Mouse (Mus musculus) gastrocnemius, adult 2 months (tissue): ENCODE measurements around the gene Gm5485. TPM values are rescaled to one million over a fixed set of nuclear protein-coding genes. Genes with fewer than 3 reads are reported as not detected.

Experiments used
- DNase-seq: peaks from one replicate; pipeline ENCODE4 v3.0.0; 2022
- H3K27ac ChIP-seq: fragments of 200-600 bp; 2 replicates; pipeline ENCODE4 v1.8.1; 2022; ENCODE audit warnings: mild to moderate bottlenecking
- H3K4me3 ChIP-seq: fragments of 200-600 bp; 2 replicates; pipeline ENCODE4 v1.8.1; 2022; ENCODE audit warnings: mild to moderate bottlenecking, moderate library complexity
- CTCF ChIP-seq: fragments of 200-600 bp; IDR thresholded peaks from 2 replicates; pipeline ENCODE4 v1.8.1; 2022; ENCODE audit warnings: antibody characterized with exemption, mild to moderate bottlenecking, moderate library complexity
- intact Hi-C: fragments of 180-260 bp; cut with DNase I; formaldehyde crosslinking; loops from one replicate; pipeline ENCODE4 v1.15.1; 2025
- total RNA-seq, 2 experiments: library from RNA; stranded (reverse); gene quantifications; 2 replicates each; pipeline ENCODE4 v1.2.3; 2021

The Gm5485 gene
- total RNA-seq, 2 experiments from 2014 or later: not detected

DNA sequence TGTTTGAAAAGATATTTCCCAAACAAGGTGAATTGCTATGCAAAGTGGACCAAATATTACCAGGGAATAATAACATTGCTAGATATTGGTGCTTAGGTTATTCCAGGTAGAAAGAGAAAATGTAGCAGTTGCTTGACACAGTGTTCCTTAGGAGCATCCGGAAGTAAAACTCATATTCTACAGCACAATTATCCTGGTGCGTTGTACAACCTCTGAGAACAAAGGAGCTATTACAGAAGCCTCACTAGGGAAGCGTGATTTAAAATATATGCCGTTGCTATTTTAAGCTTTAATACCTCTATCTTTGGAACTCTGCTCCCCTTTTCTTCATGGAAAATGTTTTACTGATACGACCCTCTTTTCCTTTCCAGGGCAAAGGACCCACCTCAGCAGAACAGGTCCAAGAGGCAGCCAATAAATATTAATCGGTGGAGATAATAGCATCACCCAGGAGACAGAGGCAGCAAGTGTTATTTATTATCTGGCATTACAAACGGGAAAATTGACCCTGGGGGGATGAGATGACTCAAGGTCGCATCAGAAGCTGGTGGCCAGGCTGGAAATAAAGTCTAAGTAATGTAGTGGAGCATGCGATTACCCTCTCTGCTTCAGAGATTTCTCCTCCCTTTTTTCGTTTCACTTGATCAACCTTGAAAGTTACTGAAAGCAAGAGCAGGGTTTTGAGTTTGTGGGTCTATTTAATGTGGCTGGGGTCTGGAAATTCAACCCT, 6.4 kb downstream of the Gm5485 start:
- Histone ChIP-seq H3K4me3 (no peak overlapping the region), H3K27ac (no peak overlapping the region)
- no peak for TF ChIP-seq CTCF
- no peak for DNase-seq
- intact Hi-C loops: no loop called here

DNA sequence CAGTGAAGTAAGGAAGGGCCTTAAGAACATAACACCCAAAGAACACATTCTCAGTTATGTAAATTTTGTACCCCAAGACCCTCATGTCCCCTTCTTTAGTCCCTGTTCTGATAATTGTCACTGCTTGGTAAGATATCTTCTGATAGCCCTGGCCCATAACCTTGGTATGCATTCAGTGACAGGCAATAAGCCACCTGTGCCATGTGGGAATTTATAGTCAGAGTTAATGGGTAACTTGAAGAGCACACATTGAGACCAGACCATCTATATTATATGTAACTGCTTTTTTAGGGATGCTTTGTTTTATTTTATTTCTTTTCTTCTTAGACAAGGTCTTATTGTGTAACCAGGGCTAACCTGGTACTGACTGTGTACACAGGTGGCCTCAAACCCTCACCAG, 8.2 kb downstream of the Gm5485 start:
- H3K4me3 ChIP-seq: no peak overlapping the region
- no peak overlapping the region for H3K27ac ChIP-seq
- DNase-seq: no peak
- intact Hi-C loops: no loop called here
- TF ChIP-seq CTCF: no peak

DNA sequence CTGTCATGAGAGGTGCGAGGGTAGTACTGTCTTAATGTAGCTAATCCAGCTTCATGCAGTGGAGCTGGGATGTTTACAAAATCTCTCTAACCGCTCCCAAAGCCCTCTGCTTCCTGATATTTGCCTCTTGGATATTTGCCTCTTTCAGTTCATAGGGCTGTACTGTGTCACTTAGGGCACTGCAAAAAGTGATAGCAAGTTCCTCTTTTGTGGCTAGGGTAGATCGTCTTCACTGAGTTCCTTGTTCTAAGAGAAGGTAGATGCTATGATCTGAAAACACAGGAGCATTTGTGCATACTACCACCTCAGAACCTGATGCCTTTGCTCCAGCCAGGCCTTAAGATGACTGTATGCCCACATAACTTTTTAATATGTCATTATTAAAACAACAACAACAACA, 8.8 kb downstream of the Gm5485 start:
- TF ChIP-seq CTCF: no peak
- Histone ChIP-seq H3K4me3 (no peak overlapping the region), H3K27ac (no peak overlapping the region)
- DNase-seq: no peak
- intact Hi-C loops: no loop called here

DNA sequence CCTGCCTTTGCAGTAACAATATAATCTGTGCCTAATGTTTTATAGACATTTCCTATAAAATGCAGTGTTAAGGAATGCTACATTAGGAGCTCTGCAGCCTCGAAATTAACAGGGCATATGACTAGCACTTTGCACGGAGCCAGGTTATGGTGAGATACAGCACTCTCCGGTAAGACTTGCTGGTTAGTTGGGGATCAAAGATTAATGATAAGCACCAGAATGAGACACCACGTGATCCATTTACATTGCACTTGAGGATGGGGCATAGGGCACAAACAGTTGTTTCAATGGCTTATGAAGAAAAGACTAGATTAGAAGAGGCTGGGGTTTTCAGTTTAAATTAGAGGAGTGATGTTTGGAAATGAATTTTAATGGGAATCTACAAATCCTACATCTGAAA, 9.3 kb downstream of the Gm5485 start:
- no peak overlapping the region for H3K4me3 ChIP-seq
- intact Hi-C loops: no loop called here
- H3K27ac ChIP-seq: no peak overlapping the region
- TF ChIP-seq CTCF: no peak
- DNase-seq: no peak

DNA sequence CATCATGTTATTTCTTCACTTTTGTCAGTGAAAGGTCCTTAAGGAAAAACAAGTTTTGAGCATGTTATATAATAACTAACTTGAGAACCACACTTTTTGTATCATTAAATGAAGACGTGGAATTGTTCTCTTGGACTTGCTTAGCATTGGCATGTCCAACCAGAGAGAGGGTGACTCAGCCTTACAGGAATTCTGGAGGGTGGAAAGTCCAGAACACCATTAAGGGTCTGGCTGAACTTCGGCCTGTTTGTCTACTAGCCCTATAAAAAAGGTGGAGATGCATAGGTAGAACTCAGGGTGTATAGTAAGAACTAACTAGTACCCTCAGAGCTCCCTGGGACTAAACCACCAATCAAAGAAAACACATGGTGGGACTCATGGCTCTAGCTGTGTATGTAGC, 16.9 kb downstream of the Gm5485 start:
- H3K4me3 ChIP-seq: no peak overlapping the region
- no peak overlapping the region for H3K27ac ChIP-seq
- no peak for TF ChIP-seq CTCF
- DNase-seq: no peak
- intact Hi-C loops: no loop called here

DNA sequence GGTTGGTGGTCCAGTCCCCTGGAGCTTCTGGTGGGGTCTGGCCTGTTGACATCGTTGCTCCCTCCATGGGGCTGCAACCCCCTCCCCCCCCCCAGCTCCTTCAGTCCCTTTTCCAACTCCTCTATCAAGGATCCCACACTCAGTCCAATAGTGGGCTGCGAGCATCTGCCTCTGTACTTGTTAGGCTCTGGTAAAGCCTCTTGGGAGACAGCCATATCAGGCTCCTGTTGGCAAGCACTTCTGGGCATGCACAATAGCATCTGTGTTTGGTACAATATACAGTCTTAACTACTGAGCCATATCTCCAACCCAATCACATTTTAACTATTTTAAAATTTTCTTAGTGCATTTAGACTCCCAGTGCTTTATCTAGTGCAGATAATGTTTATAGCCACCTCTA, 25.2 kb downstream of the Gm5485 start:
- no peak for TF ChIP-seq CTCF
- DNase-seq: no peak
- Histone ChIP-seq H3K4me3 (no peak overlapping the region), H3K27ac (no peak overlapping the region)
- intact Hi-C loops: no loop called here

DNA sequence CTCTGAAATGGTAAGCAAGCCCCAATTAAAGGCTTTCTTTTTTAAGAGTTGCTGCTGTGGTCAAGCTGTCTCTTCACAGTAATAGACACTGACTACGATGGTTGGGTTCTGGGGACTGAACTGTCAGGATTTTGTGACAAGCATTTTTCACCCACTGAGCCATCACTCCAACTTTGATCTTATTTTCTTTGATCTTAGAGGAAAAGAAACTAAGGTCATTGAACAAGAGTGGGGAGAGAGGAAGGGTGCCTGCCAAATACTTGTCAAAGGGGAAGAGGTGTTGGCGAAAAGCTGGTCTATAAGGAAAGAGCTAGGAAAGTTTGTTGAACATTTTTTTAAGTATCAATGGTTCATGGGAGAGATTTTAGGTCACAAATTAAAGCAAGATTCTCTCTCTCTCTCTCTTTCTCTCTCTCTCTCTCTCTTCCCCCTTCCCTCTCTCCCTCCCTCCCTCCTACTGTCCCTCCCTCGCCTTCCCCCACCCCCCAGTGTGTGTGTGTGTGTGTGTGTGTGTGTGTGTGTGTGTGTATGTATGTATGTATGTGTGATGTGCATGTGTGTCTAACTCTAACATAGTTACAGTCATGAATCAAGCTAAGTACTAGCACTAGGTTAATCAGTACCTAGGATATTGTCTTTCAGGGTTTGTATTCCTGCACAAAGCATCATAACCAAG, 28.5 kb downstream of the Gm5485 start:
- intact Hi-C loops: no loop called here
- no peak for TF ChIP-seq CTCF
- H3K4me3 ChIP-seq: no peak overlapping the region
- DNase-seq: no peak
- no peak overlapping the region for H3K27ac ChIP-seq

DNA sequence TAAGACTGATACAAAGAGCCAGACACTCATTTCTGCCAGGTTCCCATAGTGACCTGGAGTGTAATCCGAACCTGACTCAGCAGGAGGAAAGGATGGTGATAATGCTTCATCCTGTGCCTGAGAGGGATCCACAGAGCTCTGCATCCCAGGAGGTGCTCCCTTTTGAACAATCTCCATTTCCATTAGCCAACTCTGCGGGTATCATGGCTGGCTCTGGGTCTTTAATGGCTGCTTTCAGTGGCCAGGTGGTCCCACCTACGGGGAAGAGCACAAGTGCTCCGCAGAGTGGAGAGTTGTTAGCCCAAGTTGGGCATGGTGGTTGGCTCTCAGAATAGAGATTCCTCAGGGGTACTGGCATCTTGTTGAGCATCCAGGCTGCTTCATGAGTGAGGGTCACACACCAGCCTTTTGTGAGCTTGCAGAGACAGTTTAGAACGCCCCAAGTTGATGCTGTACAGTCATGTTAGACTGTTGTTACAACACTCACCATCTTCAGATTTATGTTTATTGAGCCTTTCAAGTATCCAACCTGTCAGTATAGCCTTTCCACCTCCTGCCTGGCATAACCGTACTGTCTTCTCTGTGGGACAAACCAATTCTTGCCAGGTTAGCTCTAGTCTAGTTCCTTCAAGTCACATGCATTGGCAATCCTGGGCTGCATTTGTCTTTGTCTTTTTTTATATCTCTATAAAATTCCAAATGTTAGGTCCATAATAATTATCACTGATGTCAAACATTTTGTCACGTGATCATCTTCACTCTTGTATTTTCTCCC, 38.3 kb downstream of the Gm5485 start:
- no peak for TF ChIP-seq CTCF
- H3K4me3 ChIP-seq: no peak overlapping the region
- intact Hi-C loops: no loop called here
- no peak overlapping the region for H3K27ac ChIP-seq
- no peak for DNase-seq

DNA sequence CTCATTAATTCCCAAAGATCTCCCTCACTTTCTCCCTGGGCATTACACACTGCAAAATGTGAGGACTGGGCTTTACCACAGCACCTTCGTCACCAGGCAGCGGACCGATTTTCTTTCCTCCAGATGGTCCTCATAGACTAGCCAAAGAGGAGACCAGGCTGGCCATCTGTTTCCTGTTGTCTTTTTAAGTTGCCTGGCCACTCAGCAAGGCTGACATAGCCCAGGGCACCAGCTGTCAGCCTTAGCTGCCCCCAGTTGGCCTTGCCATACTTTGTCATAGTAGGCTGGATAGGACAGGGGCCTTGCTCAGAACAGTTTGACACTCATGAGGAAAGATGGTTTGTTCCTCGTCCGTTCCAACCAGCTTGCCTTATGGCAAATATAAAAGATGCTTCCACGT, 39.8 kb downstream of the Gm5485 start:
- no peak for TF ChIP-seq CTCF
- intact Hi-C loops: no loop called here
- no peak for DNase-seq
- H3K27ac ChIP-seq: no peak overlapping the region
- no peak overlapping the region for H3K4me3 ChIP-seq

DNA sequence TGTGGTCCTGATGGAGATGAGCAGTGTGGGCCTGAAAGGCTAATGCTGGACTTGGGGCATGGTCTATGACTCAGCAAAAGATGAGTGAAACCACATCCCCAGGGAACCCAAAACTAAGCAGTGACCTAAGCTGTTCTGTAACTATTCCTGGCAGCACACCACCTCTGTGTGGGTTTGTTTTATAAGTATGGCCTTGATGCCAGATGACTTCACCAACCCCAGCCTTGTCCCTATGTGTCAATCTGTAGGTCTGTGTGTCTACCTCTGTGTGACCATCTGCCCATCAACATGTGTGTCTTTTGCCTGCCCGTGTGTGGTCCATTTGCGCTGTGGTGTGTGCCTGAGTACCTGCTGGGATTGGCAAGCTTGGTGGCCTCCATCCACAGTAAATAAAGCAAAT, 44.1 kb downstream of the Gm5485 start:
- Histone ChIP-seq H3K27ac (no peak overlapping the region), H3K4me3 (no peak overlapping the region)
- intact Hi-C loops: no loop called here
- no peak for DNase-seq
- no peak for TF ChIP-seq CTCF

DNA sequence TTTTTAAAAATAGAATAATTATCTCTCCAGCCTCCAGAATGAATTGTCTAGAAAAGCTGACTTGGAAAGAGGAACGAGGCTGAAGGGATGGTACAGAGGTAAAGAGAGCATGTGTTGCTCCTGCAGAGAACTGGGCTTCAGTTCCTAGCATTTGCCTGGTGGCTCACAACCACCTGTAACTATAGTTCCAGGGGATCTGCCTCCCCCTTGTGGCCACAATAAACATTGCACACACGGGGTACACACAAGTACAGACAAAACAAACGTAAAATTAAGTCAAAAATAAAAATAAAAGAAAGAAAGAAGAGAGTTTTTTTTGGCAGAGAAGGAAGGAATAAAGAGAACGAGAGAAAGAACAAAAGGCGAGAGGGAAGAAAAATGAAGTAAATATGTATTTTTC, 45.4 kb downstream of the Gm5485 start:
- no peak for DNase-seq
- H3K4me3 ChIP-seq: no peak overlapping the region
- no peak for TF ChIP-seq CTCF
- intact Hi-C loops: no loop called here
- no peak overlapping the region for H3K27ac ChIP-seq

DNA sequence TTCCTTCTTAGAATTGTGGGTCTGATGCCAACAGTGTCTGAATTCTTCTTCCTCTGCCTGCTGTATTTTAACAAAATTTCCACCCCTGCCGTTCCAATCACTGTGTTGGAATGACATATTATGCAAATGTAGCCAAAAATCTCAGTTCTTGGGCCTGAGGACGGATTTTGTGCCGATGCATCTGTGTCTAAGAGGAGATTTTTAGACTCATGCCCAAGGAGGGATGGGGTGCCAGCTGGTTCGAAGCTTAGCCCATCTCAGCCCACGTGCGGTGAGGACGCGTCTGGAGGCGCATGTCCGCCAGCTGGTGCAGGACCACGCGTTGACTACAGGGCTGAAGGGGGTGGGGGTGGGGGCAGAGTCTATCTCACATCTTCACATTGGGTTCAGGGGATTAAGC, 51.3 kb downstream of the Gm5485 start:
- no peak for DNase-seq
- Histone ChIP-seq H3K27ac (no peak overlapping the region), H3K4me3 (no peak overlapping the region)
- intact Hi-C loops: no loop called here
- no peak for TF ChIP-seq CTCF

DNA sequence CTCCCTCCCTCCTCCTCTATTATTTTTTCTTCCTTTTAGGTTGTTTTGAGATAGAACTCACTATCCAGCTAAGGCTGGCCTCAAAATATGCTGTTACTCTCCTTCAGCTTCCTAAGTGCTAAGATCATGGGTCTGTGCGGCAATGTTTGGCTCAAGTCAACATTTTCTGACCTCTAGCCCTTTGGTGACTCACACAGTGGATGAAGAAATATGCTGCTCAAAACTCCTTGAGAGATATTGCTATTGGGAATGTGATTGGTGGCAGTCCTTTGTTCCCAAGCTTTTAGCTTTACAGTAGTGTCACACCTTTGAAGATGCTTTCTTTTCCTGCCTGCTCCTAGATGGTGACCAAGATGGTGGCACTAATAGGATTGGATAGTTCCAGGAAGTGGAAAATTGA, 55.8 kb downstream of the Gm5485 start:
- Histone ChIP-seq H3K27ac (no peak overlapping the region), H3K4me3 (no peak overlapping the region)
- no peak for TF ChIP-seq CTCF
- no peak for DNase-seq
- intact Hi-C loops: no loop called here
